Comparison of ENCODE assay signal across 11 mouse cellular contexts in the genomic region with DNA sequence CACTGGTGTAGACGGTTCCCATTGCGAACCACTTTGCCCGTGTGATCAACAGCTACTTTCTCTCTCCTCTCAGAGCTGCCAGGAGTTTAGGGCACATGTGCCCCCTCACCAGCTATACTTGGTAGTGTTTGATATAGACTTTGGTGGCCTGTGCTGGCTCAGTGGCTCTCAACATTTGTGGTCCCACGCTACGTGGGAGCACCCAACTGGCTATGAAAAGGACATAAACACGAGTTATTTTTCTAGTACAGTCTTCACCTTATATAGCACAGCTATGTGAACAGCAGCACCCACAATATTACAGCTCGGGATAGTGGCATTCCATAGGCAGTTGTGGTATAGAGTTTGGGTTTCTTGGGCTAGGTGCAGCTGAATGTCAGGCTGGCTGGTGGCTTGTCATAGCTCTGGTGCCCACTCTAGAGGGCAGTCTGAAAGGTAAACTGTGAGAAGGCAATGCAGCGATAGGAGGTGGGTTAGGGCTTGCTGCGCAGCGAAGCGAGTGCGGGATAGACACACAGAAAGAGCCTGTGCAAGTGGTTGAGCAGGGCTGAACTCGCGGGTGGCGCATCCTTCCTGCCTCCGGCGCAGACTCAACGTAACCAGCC. TPM values are rescaled to one million over a fixed set of nuclear protein-coding genes. Genes with fewer than 3 reads are reported as not detected.
DNase-seq lines count a peak whose midpoint lies in the region; ATAC-seq and TF ChIP-seq lines count a peak whose summit lies in the region.
"Had no signal": no experiment of that assay in that cellular context is flagged by ENCODE, and none has a peak within 500 bp of the region (broad histone marks: within the 10 kb centered on the region; RNA-seq: fewer than 3 reads in every experiment).

No protein-coding gene starts in this region.

- H3K9me3 ChIP-seq in heart, embryonic 10.5 days, result no peaks in the 10 kb centered on the region
- H3K9me3 ChIP-seq in stomach, embryonic 14.5 days (ENCODE audit: control insufficient read depth, low read depth, low read length), result no peaks in the 10 kb centered on the region
- H3K9me3 ChIP-seq in stomach, postnatal 0 days (ENCODE audit: control insufficient read depth, low read length), result no peaks in the 10 kb centered on the region
- H3K9me3 ChIP-seq in limb, embryonic 12.5 days, result no peaks in the 10 kb centered on the region
- no peaks in the 10 kb centered on the region for H3K9me3 ChIP-seq in stomach, embryonic 15.5 days

- no peaks in the 10 kb centered on the region for H3K36me3 ChIP-seq in heart, embryonic 10.5 days
- H3K36me3 ChIP-seq in stomach, embryonic 14.5 days (ENCODE audit: control insufficient read depth, insufficient read depth, low read length), result no peaks in the 10 kb centered on the region
- no peaks in the 10 kb centered on the region for H3K36me3 ChIP-seq in stomach, postnatal 0 days (ENCODE audit: control insufficient read depth, insufficient read depth, low read length)
- H3K36me3 ChIP-seq in limb, embryonic 12.5 days, result no peaks in the 10 kb centered on the region
- H3K36me3 ChIP-seq in stomach, embryonic 15.5 days, result no peaks in the 10 kb centered on the region

- TF ChIP-seq CTCF in stomach, postnatal 0 days (IDR thresholded peaks at IDR 0.05; ENCODE audit: low read depth), result no peak

- peak overlapping the region; percentile 44 for H3K4me3 ChIP-seq in heart, embryonic 10.5 days
- H3K4me3 ChIP-seq in stomach, embryonic 14.5 days (ENCODE audit: low read depth, low read length), result no peak overlapping the region
- no peak overlapping the region for H3K4me3 ChIP-seq in stomach, postnatal 0 days (ENCODE audit: low read depth, low read length)
- peak overlapping the region; percentile 15 for H3K4me3 ChIP-seq in limb, embryonic 12.5 days (replicated peaks)
- no peak overlapping the region for H3K4me3 ChIP-seq in stomach, embryonic 15.5 days (replicated peaks)

- peaks cover 69% of the 10 kb centered on the region for H3K27me3 ChIP-seq in heart, embryonic 10.5 days (ENCODE audit: insufficient read depth, poor library complexity, severe bottlenecking)
- peaks cover 34% of the 10 kb centered on the region for H3K27me3 ChIP-seq in stomach, embryonic 14.5 days (ENCODE audit: control insufficient read depth, insufficient read depth, low read length)
- peaks cover 2% of the 10 kb centered on the region; the same call in 1 of the 2 replicates for H3K27me3 ChIP-seq in stomach, postnatal 0 days (ENCODE audit: control insufficient read depth, insufficient read depth, low read length)
- peaks cover 80% of the 10 kb centered on the region for H3K27me3 ChIP-seq in limb, embryonic 12.5 days
- peaks cover 52% of the 10 kb centered on the region for H3K27me3 ChIP-seq in stomach, embryonic 15.5 days (replicated peaks)

- intact Hi-C loops in heart, postnatal 14 days (cut with DNase I), result no loop called here

- H3K4me2 ChIP-seq in stomach, embryonic 14.5 days (replicated peaks; ENCODE audit: low read depth, low read length), result peak overlapping the region; percentile 14; the same call in 1 of the 2 replicates
- no peak overlapping the region for H3K4me2 ChIP-seq in stomach, postnatal 0 days (replicated peaks; ENCODE audit: low read depth)
- H3K4me2 ChIP-seq in limb, embryonic 12.5 days, result peak overlapping the region; percentile 35
- peak overlapping the region; percentile 26; the same call in 1 of the 2 replicates for H3K4me2 ChIP-seq in stomach, embryonic 15.5 days

- DNase-seq in heart, embryonic 10.5 days (ENCODE audit: low spot score), result no peak
- DNase-seq in heart, postnatal 14 days, result no peak
- DNase-seq in stomach, postnatal 0 days (ENCODE audit: low spot score), result no peak
- DNase-seq in cerebellum, postnatal 10 days, result no peak
- DNase-seq in layer of hippocampus, adult 18-20 months (ENCODE audit: low spot score in 2 of 2), result no peak
- DNase-seq: heart, postnatal 10 days; right cerebral cortex, adult 18-20 months had no signal

- ATAC-seq in stomach, embryonic 14.5 days (ENCODE audit: insufficient number of reproducible peaks, insufficient read depth, low FRiP score, low read depth), result no peak
- no peak for ATAC-seq in stomach, postnatal 0 days (ENCODE audit: low FRiP score, low TSS enrichment)
- no peak for ATAC-seq in limb, embryonic 12.5 days (ENCODE audit: insufficient number of reproducible peaks, insufficient read depth, low FRiP score, low TSS enrichment, low read depth)
- no peak for ATAC-seq in stomach, embryonic 15.5 days (ENCODE audit: insufficient read depth, low FRiP score, low read depth)

- no peak overlapping the region for H3K9ac ChIP-seq in stomach, embryonic 14.5 days (replicated peaks; ENCODE audit: low read depth, low read length)
- no peak overlapping the region for H3K9ac ChIP-seq in stomach, postnatal 0 days (ENCODE audit: low read length)
- H3K9ac ChIP-seq in limb, embryonic 12.5 days (replicated peaks), result no peak overlapping the region
- no peak overlapping the region for H3K9ac ChIP-seq in stomach, embryonic 15.5 days
- H3K9ac ChIP-seq: liver, embryonic 14.5 days had no signal

- WGBS in heart, embryonic 10.5 days, result 15% methylated on average over 18 of the region's 18 CpGs
- WGBS in stomach, embryonic 14.5 days, result 24% methylated on average over 18 of the region's 18 CpGs
- 40% methylated on average over 18 of the region's 18 CpGs for WGBS in stomach, postnatal 0 days
- 11% methylated on average over 18 of the region's 18 CpGs for WGBS in limb, embryonic 12.5 days
- WGBS in stomach, embryonic 15.5 days, result 21% methylated on average over 18 of the region's 18 CpGs

- no peak for TF ChIP-seq EP300 in stomach, postnatal 0 days (optimal IDR thresholded peaks at IDR 0.05)

- peak overlapping the region; percentile 44; the same call in 1 of the 2 replicates for H3K27ac ChIP-seq in heart, embryonic 10.5 days
- no peak overlapping the region for H3K27ac ChIP-seq in stomach, embryonic 14.5 days (ENCODE audit: low read length)
- no peak overlapping the region for H3K27ac ChIP-seq in stomach, postnatal 0 days (replicated peaks)
- H3K27ac ChIP-seq in limb, embryonic 12.5 days, result no peak overlapping the region
- no peak overlapping the region for H3K27ac ChIP-seq in stomach, embryonic 15.5 days
- H3K27ac ChIP-seq: liver, embryonic 14.5 days had no signal

- peaks cover 38% of the 10 kb centered on the region for H3K4me1 ChIP-seq in heart, embryonic 10.5 days
- no peaks in the 10 kb centered on the region for H3K4me1 ChIP-seq in stomach, embryonic 14.5 days (ENCODE audit: control insufficient read depth, insufficient read depth, low read length)
- H3K4me1 ChIP-seq in stomach, postnatal 0 days (replicated peaks; ENCODE audit: control insufficient read depth, insufficient read depth), result no peaks in the 10 kb centered on the region
- H3K4me1 ChIP-seq in limb, embryonic 12.5 days (replicated peaks), result peaks cover 14% of the 10 kb centered on the region
- peaks cover 7% of the 10 kb centered on the region; the same call in 1 of the 2 replicates for H3K4me1 ChIP-seq in stomach, embryonic 15.5 days

RNA-seq across cellular contexts. Expression of a gene that starts 11.9 kb away (rescaled TPM):
- polyA plus RNA-seq in heart, embryonic 10.5 days (2016; fragmentation: Nextera tagmentation; extraction: Ambion mirVana), result 0.28 and 0.64 TPM in 2 replicates
- total RNA-seq in heart, postnatal 14 days (2021), result 1 to 10 TPM; 1.7 TPM
- 0.69 and 0.72 TPM in 2 replicates for polyA plus RNA-seq in stomach, embryonic 14.5 days (2014; fragmentation: Nextera tagmentation; extraction: Ambion mirVana)
- 0.23 and 0.24 TPM in 2 replicates for polyA plus RNA-seq in stomach, postnatal 0 days (2015; fragmentation: Nextera tagmentation; extraction: Ambion mirVana)
- 0.50 and 0.53 TPM in 2 replicates for polyA plus RNA-seq in limb, embryonic 12.5 days (2016; fragmentation: Nextera tagmentation; extraction: Ambion mirVana)
- 0.87 and 0.88 TPM in 2 replicates for polyA plus RNA-seq in stomach, embryonic 15.5 days (2015; fragmentation: Nextera tagmentation; extraction: Ambion mirVana)
- 1 to 10 TPM; 6.1 to 6.4 TPM for total RNA-seq in layer of hippocampus, adult 18-20 months (2021)

RNA-seq across cellular contexts. Expression of a gene that starts 16.3 kb away (rescaled TPM):
- polyA plus RNA-seq in heart, embryonic 10.5 days (2016; fragmentation: Nextera tagmentation; extraction: Ambion mirVana), result 4.4 and 5.9 TPM in 2 replicates
- 1 to 10 TPM in 1 of 2 experiments, under 1 TPM in 1; 0.54 to 1.7 TPM for total RNA-seq in heart, postnatal 14 days (2021)
- polyA plus RNA-seq in stomach, embryonic 14.5 days (2014; fragmentation: Nextera tagmentation; extraction: Ambion mirVana), result 6.5 and 8.7 TPM in 2 replicates
- polyA plus RNA-seq in stomach, postnatal 0 days (2015; fragmentation: Nextera tagmentation; extraction: Ambion mirVana), result 1.3 and 2.1 TPM in 2 replicates
- 2.9 and 4.6 TPM in 2 replicates for polyA plus RNA-seq in limb, embryonic 12.5 days (2016; fragmentation: Nextera tagmentation; extraction: Ambion mirVana)
- polyA plus RNA-seq in stomach, embryonic 15.5 days (2015; fragmentation: Nextera tagmentation; extraction: Ambion mirVana), result 7.4 and 8.4 TPM in 2 replicates
- 100 to 1,000 TPM; 159 to 175 TPM for total RNA-seq in layer of hippocampus, adult 18-20 months (2021)

RNA-seq across cellular contexts. Expression of a gene that starts 42.7 kb away (rescaled TPM):
- polyA plus RNA-seq in heart, embryonic 10.5 days (2016; fragmentation: Nextera tagmentation; extraction: Ambion mirVana), result 5.7 and 6.7 TPM in 2 replicates
- 10 to 100 TPM; 33.2 to 35.2 TPM for total RNA-seq in heart, postnatal 14 days (2021)
- polyA plus RNA-seq in stomach, embryonic 14.5 days (2014; fragmentation: Nextera tagmentation; extraction: Ambion mirVana), result 8.9 and 10.2 TPM in 2 replicates
- polyA plus RNA-seq in stomach, postnatal 0 days (2015; fragmentation: Nextera tagmentation; extraction: Ambion mirVana), result 6.7 and 7.0 TPM in 2 replicates
- polyA plus RNA-seq in limb, embryonic 12.5 days (2016; fragmentation: Nextera tagmentation; extraction: Ambion mirVana), result 5.2 and 6.6 TPM in 2 replicates
- 7.3 and 7.9 TPM in 2 replicates for polyA plus RNA-seq in stomach, embryonic 15.5 days (2015; fragmentation: Nextera tagmentation; extraction: Ambion mirVana)
- 10 to 100 TPM; 66.1 to 72.5 TPM for total RNA-seq in layer of hippocampus, adult 18-20 months (2021)

RNA-seq across cellular contexts. Expression of a gene that starts 52.8 kb away (rescaled TPM):
- 47.0 and 50.4 TPM in 2 replicates for polyA plus RNA-seq in heart, embryonic 10.5 days (2016; fragmentation: Nextera tagmentation; extraction: Ambion mirVana)
- total RNA-seq in heart, postnatal 14 days (2021), result 10 to 100 TPM; 81.7 to 89.8 TPM
- 68.6 and 75.8 TPM in 2 replicates for polyA plus RNA-seq in stomach, embryonic 14.5 days (2014; fragmentation: Nextera tagmentation; extraction: Ambion mirVana)
- 53.8 and 54.6 TPM in 2 replicates for polyA plus RNA-seq in stomach, postnatal 0 days (2015; fragmentation: Nextera tagmentation; extraction: Ambion mirVana)
- polyA plus RNA-seq in limb, embryonic 12.5 days (2016; fragmentation: Nextera tagmentation; extraction: Ambion mirVana), result 41.4 and 43.8 TPM in 2 replicates
- 67.6 and 72.2 TPM in 2 replicates for polyA plus RNA-seq in stomach, embryonic 15.5 days (2015; fragmentation: Nextera tagmentation; extraction: Ambion mirVana)
- total RNA-seq in layer of hippocampus, adult 18-20 months (2021), result 10 to 100 TPM; 46.1 to 50.2 TPM

Comparison
In these comparisons a context has a peak if more than half of its experiments do, and no peak if none do; other contexts are left out.
1. H3K4me3 ChIP-seq: peak in heart, embryonic 10.5 days (single experiment) and limb, embryonic 12.5 days (single experiment); none in stomach, embryonic 14.5 days (single experiment), stomach, postnatal 0 days (single experiment) and stomach, embryonic 15.5 days (single experiment).